Mouse (Mus musculus) MEL (cell line): ENCODE data around the gene Pip4k2b.

ENCODE experiments used
- CHD2 ChIP-seq: IDR thresholded peaks from 2 replicates; pipeline ENCODE4 v1.6.1; 2011; ENCODE audit warnings: low read length, improper control_type of control experiment
- CTCF ChIP-seq, 3 experiments: IDR thresholded peaks in 2 of 3; conservative IDR thresholded peaks in 1 of 3; 2 replicates each; pipeline ENCODE4 v1.5.1; 2011 to 2012; ENCODE audit warnings: low read length in 3 of 3, low read depth in 2 of 3, mild to moderate bottlenecking in 2 of 3, improper control_type of control experiment in 1 of 3, inconsistent platforms in 1 of 3, mixed read lengths in 1 of 3, moderate library complexity in 1 of 3; ENCODE audit not compliant: control insufficient read depth in 1 of 3, insufficient read depth in 1 of 3, poor library complexity in 1 of 3, severe bottlenecking in 1 of 3
- E2F4 ChIP-seq: IDR thresholded peaks from 2 replicates; pipeline ENCODE4 v1.6.1; 2011; ENCODE audit warnings: low read depth, low read length, improper control_type of control experiment, borderline replicate concordance
- ELF1 ChIP-seq: IDR thresholded peaks from 2 replicates; pipeline ENCODE4 v1.6.1; 2014; ENCODE audit warnings: low read depth, mild to moderate bottlenecking, inconsistent platforms, low read length, improper control_type of control experiment, moderate library complexity
- MEF2A ChIP-seq: IDR thresholded peaks from 2 replicates; pipeline ENCODE4 v1.6.1; 2014; ENCODE audit warnings: low read depth, mild to moderate bottlenecking, inconsistent platforms, low read length, improper control_type of control experiment; ENCODE audit not compliant: poor library complexity, insufficient replicate concordance, severe bottlenecking; ENCODE audit errors: extremely low read depth
- MXI1 ChIP-seq: IDR thresholded peaks from 2 replicates; pipeline ENCODE4 v1.6.1; 2011; ENCODE audit warnings: mild to moderate bottlenecking, low read depth, low read length, improper control_type of control experiment
- MYC ChIP-seq: IDR thresholded peaks from 2 replicates; pipeline ENCODE4 v1.6.1; 2011; ENCODE audit warnings: low read depth, mild to moderate bottlenecking, low read length, improper control_type of control experiment, moderate library complexity
- NELFE ChIP-seq: IDR thresholded peaks from 2 replicates; pipeline ENCODE4 v1.6.1; 2011; ENCODE audit warnings: low read depth, low read length, improper control_type of control experiment
- NRF1 ChIP-seq: IDR thresholded peaks from 2 replicates; pipeline ENCODE4 v1.6.1; 2014; ENCODE audit warnings: low read depth, mild to moderate bottlenecking, inconsistent platforms, low read length, improper control_type of control experiment, moderate library complexity; ENCODE audit not compliant: poor library complexity, insufficient read depth, severe bottlenecking
- POLR2AphosphoS2 ChIP-seq: IDR thresholded peaks from 2 replicates; pipeline ENCODE4 v1.6.1; 2011; ENCODE audit warnings: low read length, improper control_type of control experiment

- no peak for TF ChIP-seq CTCF (IDR thresholded peaks at IDR 0.05 in 2 of 3, conservative IDR thresholded peaks at IDR 0.05 in 1 of 3; ENCODE audit: control insufficient read depth in 1 of 3, insufficient read depth in 1 of 3, low read depth in 2 of 3, low read length in 3 of 3, poor library complexity in 1 of 3, severe bottlenecking in 1 of 3)
- no peak for TF ChIP-seq MXI1
- no peak for TF ChIP-seq MYC
- TF ChIP-seq POLR2AphosphoS2: no peak
- no peak for TF ChIP-seq ELF1
- TF ChIP-seq MEF2A: no peak
- no peak for TF ChIP-seq E2F4
- no peak for TF ChIP-seq CHD2
- TF ChIP-seq NELFE: no peak
- no peak for TF ChIP-seq NRF1
These were observed 26.9 kb upstream of the Pip4k2b start for GRCm38 (mm10) chr11:97771410-97771809.
